Mouse (Mus musculus) cerebellum, adult 8-10 months (tissue): ENCODE results near the gene Apobec1.
"Not testable (repeated sequence)": the region's sequence is repeated elsewhere in the genome, so short reads cannot be mapped to it uniquely, and the experiment has no call there.

Experiments
- DNase-seq: peaks from one replicate; pipeline ENCODE4 v3.0.0; 2022

Apobec1 gene

DNA sequence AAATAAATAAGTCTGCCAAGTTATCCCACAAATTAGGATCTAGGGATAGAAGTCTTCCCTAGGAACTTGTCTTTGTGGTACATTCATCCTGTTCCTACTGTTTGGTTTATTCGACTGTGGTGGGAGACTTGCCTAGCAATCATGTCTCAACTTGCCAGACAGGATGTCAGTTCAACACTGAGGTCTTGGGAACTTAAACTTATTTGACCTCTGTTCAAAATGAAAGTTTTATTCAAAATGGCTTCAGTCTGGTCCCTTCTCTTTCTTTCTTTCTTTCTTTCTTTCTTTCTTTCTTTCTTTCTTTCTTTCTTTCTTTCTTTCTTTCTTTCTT, 713 bp upstream of the Apobec1 start:
- no peak for DNase-seq

DNA sequence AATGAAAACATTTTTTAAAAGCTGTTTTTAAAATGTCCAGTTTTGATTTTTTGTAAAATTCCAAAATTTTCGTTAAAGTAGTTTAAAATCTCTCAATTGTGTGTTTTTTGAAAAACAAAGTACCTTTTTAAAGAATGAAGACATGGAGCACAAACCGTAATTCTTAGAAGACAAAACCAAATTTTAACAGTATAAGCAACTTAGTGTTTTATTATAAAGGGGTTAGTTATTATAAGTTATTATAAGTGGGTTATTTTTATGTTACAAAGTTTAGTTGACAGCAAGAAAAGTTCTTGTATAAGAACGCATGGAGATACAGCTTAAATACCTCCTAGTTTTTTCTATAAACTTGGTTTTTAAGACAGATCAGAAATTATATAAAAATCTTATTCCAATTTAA, 629 bp downstream of the Apobec1 start:
- no peak for DNase-seq

GRCm38 (mm10) chr6:122601031-122601430, 1.2 kb downstream of the Apobec1 start:
- no peak for DNase-seq

- no peak for DNase-seq
Measured at GRCm38 (mm10) chr6:122600066-122600646, 2.1 kb downstream of the Apobec1 start.

DNA sequence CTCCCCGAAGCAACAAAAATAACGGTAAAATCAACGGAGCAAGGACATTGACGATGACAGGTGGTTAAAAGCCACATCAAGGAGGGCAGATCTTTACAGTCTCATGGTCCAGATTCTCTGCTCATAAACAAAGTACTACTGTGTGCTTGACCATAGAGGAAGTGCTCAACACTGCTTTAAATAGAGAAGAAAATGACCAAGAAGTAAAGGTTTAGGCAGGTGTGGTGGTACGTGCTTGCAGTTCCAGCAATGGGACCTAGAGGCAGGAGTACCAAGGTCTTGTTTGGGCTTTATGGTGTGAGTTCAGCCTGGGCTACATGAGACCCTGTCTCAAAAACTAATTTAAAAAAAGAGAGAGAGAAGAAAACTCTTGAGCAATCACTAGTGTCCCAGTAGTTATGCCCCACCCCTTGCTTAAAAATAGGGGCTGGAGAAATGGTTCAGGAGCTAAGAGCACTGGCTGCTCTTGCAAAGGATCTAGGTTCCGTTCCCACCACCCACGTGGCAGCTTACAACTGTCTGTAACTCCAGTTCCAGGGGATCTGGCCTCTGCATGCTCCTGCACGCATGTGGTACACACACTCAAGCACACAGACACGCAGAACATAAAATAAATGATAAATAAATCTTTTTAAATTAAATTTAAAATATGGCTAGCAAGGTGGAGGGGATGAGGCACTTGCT, 3.0 kb downstream of the Apobec1 start:
- DNase-seq: no peak

DNA sequence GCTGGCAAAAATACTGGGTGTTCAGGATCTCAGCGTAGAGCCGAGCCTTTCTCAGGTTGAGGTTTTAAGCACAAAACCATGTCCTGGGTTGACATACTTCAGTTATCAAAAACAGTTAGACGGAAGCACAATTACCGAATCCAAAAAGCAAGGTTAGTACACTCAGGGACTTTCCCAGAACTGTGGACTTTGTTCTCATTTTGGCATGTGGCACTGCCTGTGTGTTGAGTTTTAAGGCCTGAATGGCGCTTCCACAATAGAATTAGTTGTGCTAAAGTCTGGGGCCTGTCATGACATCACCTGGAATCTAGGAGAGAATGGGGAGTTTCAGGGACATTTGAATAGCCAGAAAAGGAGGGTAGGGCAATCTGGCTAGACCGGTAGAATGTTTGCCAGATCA, 3.8 kb downstream of the Apobec1 start:
- no peak for DNase-seq

DNA sequence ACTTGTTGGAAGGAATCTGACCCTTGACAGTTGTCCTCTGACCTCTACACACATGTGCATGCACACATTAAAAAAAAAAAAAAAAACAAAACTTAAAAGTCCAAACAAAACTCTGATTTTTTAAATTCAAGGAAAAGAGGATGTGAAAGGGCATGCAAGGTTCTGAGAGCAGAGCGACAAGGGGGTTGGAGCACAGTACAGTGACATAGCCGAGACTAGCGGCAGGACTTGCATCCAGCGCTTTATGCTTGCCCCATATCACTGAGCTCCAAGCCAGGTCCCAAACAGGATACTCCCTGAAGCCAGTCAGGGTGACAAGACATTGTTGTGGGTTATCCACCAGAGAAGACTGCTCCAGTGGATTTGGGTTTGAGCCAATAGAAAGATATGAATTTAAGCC, 4.2 kb downstream of the Apobec1 start:
- DNase-seq: no peak

GRCm38 (mm10) chr6:122596608-122597007, 5.6 kb downstream of the Apobec1 start:
- no peak for DNase-seq

DNA sequence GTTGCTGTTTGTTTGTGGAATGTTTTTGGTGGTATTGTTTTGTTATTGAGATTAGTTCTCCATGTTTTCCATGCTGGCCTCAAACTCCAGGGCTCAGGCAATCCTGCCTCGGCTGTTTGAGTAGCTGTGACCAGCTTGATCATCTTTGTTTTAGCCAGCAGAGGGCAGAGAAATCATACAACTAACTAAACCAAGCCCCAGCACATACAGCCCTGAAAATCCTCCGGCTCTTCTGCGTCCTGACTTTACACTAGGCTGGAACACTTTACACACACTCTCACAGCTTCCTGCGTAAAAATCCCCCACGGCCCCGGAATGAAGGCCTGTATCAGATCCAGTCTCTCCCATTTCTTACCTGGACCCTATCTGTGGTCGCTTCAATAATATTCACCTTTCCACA, 6.6 kb downstream of the Apobec1 start:
- DNase-seq: no peak

DNA sequence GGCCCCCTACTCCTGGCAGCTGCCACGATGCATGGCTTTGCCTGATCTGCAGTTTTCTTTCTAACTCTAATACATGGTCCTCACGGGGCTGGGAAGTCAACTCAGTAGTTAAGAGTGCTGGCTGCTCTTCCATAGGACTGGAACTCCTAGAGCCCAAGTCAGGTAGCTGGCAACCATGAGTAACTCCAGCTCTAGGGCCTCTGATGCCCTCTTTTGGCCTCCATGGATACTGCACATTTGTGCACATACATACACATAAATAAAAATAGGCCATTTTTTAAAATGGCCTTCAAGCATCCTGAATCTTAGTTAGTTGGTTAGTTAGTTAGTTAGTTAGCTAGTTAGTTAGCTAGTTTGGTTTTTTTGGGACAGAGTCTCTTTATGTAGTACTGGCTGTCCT, 9.3 kb downstream of the Apobec1 start:
- DNase-seq: no peak

DNA sequence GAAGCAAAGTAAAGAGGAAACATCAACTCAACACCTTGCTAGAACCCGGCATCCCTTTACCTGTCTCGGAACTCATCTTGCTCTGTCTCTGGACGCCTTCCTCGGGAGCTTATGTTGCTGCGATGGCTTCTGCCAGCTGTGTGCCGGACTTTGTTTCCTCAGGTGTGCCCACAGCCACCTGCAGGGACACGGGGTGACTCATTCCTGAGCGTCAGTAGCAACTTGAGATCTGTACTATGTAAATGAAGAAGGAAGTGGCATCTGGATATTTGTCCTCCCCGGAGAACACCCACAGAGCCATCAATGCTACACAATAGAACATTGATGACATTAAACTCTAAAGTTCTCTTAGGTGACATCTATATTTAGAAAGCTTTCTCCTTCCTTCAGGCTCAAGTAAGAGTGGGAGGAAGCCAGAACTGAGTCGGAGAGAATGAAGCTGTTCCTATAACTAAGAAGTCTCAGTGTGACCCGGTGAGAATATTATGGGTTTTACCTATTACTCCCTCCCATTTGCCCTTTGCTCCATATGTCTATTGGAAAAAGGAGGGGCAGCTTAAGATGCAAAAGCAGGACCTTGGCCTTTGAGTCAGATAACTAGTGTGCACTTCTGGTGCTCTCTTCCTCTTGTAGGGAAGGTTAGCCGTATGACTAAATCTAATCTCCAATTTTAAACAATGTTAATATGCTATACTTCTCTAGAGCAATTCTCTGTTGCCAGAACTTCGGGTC, 11.1 kb downstream of the Apobec1 start:
- no peak for DNase-seq

- no peak for DNase-seq
Measured at GRCm38 (mm10) chr6:122579086-122579485, 23.2 kb downstream of the Apobec1 start.

GRCm38 (mm10) chr6:122577030-122577429, 25.2 kb downstream of the Apobec1 start:
- DNase-seq: no peak

- not testable (repeated sequence) for DNase-seq
Measured at GRCm38 (mm10) chr6:122575037-122575436, 27.2 kb downstream of the Apobec1 start.

DNA sequence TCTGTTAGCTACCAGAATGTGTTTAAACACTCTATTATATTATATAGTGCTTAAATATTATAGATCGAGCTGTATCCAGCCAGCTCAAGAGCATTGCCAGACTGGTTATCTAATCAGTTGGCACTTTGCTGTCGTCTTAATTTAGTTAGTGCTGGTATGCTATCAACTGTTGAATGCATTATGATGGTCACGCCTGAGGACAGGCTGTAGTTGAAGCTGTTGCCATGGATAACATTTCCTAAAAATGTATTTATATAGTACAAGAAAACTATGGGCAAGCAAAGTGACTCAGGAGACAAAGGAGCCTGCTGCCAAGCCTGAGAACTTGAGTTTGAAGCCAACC, 30.7 kb downstream of the Apobec1 start:
- DNase-seq: no peak

- no peak for DNase-seq
Measured at GRCm38 (mm10) chr6:122570695-122571616, 31.3 kb downstream of the Apobec1 start.

GRCm38 (mm10) chr6:122569762-122570161, 32.5 kb downstream of the Apobec1 start:
- DNase-seq: no peak

GRCm38 (mm10) chr6:122569113-122569512, 33.1 kb downstream of the Apobec1 start:
- no peak for DNase-seq

GRCm38 (mm10) chr6:122565070-122565784, 37.0 kb downstream of the Apobec1 start:
- no peak for DNase-seq

GRCm38 (mm10) chr6:122562463-122562862, 39.8 kb downstream of the Apobec1 start:
- peak; percentile 42 for DNase-seq

GRCm38 (mm10) chr6:122561005-122561404, 41.2 kb downstream of the Apobec1 start:
- DNase-seq: no peak

- peak; percentile 44 for DNase-seq
Measured at GRCm38 (mm10) chr6:122560427-122560826, 41.8 kb downstream of the Apobec1 start.
